Mouse (Mus musculus) forebrain, embryonic 11.5 days (tissue): ENCODE data around the gene Sec14l3. TPM values are rescaled to one million over a fixed set of nuclear protein-coding genes. Genes with fewer than 3 reads are reported as not detected.

Source experiments
- ATAC-seq: fragments of 200-750 bp; cut with Nextera tagmentation; replicated peaks from 2 replicates; pipeline ENCODE4 v1.8.0; 2017; ENCODE audit warnings: moderate TSS enrichment; ENCODE audit not compliant: low FRiP score
- DNase-seq: peaks from one replicate; pipeline ENCODE4 v3.0.0-alpha.2; 2017; ENCODE audit warnings: low spot score
- H3K27ac ChIP-seq: fragments of 300-500 bp; sonication (generic); 2 replicates; pipeline ENCODE4 v1.5.1; 2014; ENCODE audit warnings: low read depth, low read length
- H3K27me3 ChIP-seq: fragments of 300-500 bp; sonication (generic); 2 replicates; pipeline ENCODE4 v1.6.1; 2014; ENCODE audit warnings: mild to moderate bottlenecking, low read length, mixed read lengths; ENCODE audit not compliant: control insufficient read depth, insufficient read depth
- H3K36me3 ChIP-seq: fragments of 300-500 bp; sonication (generic); 2 replicates; pipeline ENCODE4 v1.6.1; 2014; ENCODE audit warnings: mild to moderate bottlenecking, low read length, moderate library complexity, mixed read lengths; ENCODE audit not compliant: control insufficient read depth, insufficient read depth
- H3K4me1 ChIP-seq: fragments of 300-500 bp; sonication (generic); replicated peaks from 2 replicates; pipeline ENCODE4 v1.6.1; 2014; ENCODE audit warnings: low read length, mixed read lengths; ENCODE audit not compliant: control insufficient read depth, insufficient read depth
- H3K4me2 ChIP-seq: fragments of 300-500 bp; sonication (generic); 2 replicates; pipeline ENCODE4 v1.6.1; 2014; ENCODE audit warnings: low read depth, mild to moderate bottlenecking, low read length, moderate library complexity, mixed read lengths; ENCODE audit not compliant: severe bottlenecking
- H3K4me3 ChIP-seq: fragments of 300-500 bp; sonication (generic); 2 replicates; pipeline ENCODE4 v1.5.1; 2014; ENCODE audit warnings: low read depth, low read length
- H3K9ac ChIP-seq: fragments of 300-500 bp; sonication (generic); 2 replicates; pipeline ENCODE4 v1.6.1; 2014; ENCODE audit warnings: low read length
- H3K9me3 ChIP-seq: fragments of 300-500 bp; sonication (generic); 2 replicates; pipeline ENCODE4 v1.6.1; 2016; ENCODE audit warnings: low read length, mixed read lengths; ENCODE audit not compliant: control insufficient read depth
- WGBS: fragments of 180-500 bp; shearing (Covaris S2); extraction: QIAGEN DNeasy Blood & Tissue Kit; methylation state at CpG from one replicate; pipeline ENCODE4 v1.1.7; 2014; 5-methylcytosine and 5-hydroxymethylcytosine counted together
- polyA plus RNA-seq: library from polyadenylated mRNA; unstranded; fragments of >200 nt; fragmentation: Nextera tagmentation; extraction: Ambion mirVana; gene quantifications from 2 replicates; pipeline ENCODE4 v1.2.1, GENCODE M21; 2014

Gene Sec14l3
- polyA plus RNA-seq, 1 experiment from 2014 or later: 0.28 TPM

DNA sequence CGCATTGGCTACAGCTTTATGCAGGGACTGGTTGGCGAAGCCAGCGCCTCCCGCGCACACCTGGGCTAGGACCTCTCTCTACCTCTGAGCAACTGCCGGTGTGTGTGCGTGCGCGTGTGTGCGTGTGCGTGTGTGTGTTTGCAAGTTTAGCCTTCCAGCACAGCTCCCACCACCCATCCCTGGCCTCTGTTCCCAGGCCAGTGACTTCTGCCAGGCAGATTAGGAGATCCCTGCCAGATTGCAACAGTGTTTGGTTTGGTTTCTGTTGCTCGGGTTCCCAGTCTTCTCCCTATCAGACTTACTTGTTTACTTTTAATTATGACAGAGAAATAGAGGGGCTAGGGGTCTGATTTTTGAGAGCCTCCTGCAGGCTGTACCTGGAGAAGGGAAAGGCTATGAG, 32.7 kb upstream of the Sec14l3 start:
- H3K36me3 ChIP-seq: no peaks in the 10 kb centered on the region
- DNase-seq: no peak
- 41% methylated on average over 12 of the region's 12 CpGs for WGBS
- ATAC-seq: no peak
- no peaks in the 10 kb centered on the region for H3K27me3 ChIP-seq
- H3K27ac ChIP-seq: no peak overlapping the region
- H3K4me1 ChIP-seq: no peaks in the 10 kb centered on the region
- H3K4me3 ChIP-seq: no peak overlapping the region
- H3K9ac ChIP-seq: no peak overlapping the region
- H3K9me3 ChIP-seq: no peaks in the 10 kb centered on the region
- H3K4me2 ChIP-seq: no peak overlapping the region

DNA sequence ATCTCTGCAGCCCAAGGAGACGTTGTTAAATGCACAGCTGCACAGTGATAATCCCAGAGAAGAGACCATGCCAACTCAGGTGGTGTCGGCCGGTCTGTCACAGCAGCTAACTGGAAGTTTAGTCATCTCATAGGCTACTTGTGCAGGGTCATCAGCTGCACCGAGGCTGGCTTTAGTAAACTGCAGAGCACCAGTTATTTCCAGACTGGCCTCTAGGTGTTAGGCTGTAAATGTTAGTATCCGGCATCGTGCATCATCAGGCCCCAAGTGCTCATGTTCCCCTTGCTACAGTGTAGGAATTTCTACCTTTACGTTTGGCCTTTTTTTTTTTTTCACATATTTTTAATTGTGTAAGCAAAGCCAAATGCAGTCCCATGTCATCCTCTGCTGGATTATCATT, 31.2 kb upstream of the Sec14l3 start:
- H3K9me3 ChIP-seq: no peaks in the 10 kb centered on the region
- ATAC-seq (no peak), DNase-seq (no peak)
- H3K27me3 ChIP-seq: no peaks in the 10 kb centered on the region
- WGBS: 74% methylated on average over 7 of the region's 7 CpGs
- H3K4me1 ChIP-seq: no peaks in the 10 kb centered on the region
- no peak overlapping the region for H3K9ac ChIP-seq
- H3K4me2 ChIP-seq: no peak overlapping the region
- no peaks in the 10 kb centered on the region for H3K36me3 ChIP-seq
- no peak overlapping the region for H3K27ac ChIP-seq
- no peak overlapping the region for H3K4me3 ChIP-seq

DNA sequence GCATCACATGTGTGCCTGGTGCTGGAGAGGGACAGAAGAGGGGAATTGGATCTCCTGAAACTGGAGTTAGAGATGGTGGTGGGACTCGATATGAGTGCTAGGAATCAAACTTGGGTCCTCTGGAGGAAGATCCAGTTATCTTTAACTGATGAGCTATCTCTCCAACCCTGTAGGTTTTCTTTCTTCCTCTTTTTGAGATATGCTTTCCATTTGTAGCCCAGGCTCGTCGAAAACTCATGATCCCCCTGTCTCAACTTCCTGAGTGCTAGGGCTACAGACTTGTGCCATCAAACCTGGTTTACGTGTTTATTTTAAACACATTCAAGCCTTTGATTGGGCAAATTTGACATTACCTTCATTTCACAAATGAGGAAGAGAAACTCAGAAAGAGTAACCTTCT, 30.5 kb upstream of the Sec14l3 start:
- ATAC-seq (no peak), DNase-seq (no peak)
- WGBS: 87% methylated on average over 4 of the region's 4 CpGs
- Histone ChIP-seq H3K9ac (no peak overlapping the region), H3K27ac (no peak overlapping the region), H3K27me3 (no peaks in the 10 kb centered on the region), H3K4me3 (no peak overlapping the region), H3K36me3 (no peaks in the 10 kb centered on the region), H3K9me3 (no peaks in the 10 kb centered on the region), H3K4me1 (no peaks in the 10 kb centered on the region), H3K4me2 (no peak overlapping the region)

GRCm38 (mm10) chr11:4035116-4035892, 29.3 kb upstream of the Sec14l3 start:
- H3K36me3 ChIP-seq: no peaks in the 10 kb centered on the region
- no peak overlapping the region for H3K4me3 ChIP-seq
- H3K9ac ChIP-seq: no peak overlapping the region
- H3K4me2 ChIP-seq: no peak overlapping the region
- no peaks in the 10 kb centered on the region for H3K27me3 ChIP-seq
- H3K4me1 ChIP-seq: no peaks in the 10 kb centered on the region
- 70% methylated on average over 18 of the region's 18 CpGs for WGBS
- H3K9me3 ChIP-seq: no peaks in the 10 kb centered on the region
- ATAC-seq: no peak
- no peak overlapping the region for H3K27ac ChIP-seq
- no peak for DNase-seq

GRCm38 (mm10) chr11:4035916-4036315, 28.7 kb upstream of the Sec14l3 start:
- Histone ChIP-seq H3K4me2 (no peak overlapping the region), H3K4me3 (no peak overlapping the region), H3K9me3 (no peaks in the 10 kb centered on the region), H3K27me3 (no peaks in the 10 kb centered on the region), H3K27ac (no peak overlapping the region), H3K36me3 (no peaks in the 10 kb centered on the region), H3K9ac (no peak overlapping the region), H3K4me1 (no peaks in the 10 kb centered on the region)
- DNase-seq: no peak
- 94% methylated on average over 6 of the region's 6 CpGs for WGBS
- ATAC-seq: no peak

DNA sequence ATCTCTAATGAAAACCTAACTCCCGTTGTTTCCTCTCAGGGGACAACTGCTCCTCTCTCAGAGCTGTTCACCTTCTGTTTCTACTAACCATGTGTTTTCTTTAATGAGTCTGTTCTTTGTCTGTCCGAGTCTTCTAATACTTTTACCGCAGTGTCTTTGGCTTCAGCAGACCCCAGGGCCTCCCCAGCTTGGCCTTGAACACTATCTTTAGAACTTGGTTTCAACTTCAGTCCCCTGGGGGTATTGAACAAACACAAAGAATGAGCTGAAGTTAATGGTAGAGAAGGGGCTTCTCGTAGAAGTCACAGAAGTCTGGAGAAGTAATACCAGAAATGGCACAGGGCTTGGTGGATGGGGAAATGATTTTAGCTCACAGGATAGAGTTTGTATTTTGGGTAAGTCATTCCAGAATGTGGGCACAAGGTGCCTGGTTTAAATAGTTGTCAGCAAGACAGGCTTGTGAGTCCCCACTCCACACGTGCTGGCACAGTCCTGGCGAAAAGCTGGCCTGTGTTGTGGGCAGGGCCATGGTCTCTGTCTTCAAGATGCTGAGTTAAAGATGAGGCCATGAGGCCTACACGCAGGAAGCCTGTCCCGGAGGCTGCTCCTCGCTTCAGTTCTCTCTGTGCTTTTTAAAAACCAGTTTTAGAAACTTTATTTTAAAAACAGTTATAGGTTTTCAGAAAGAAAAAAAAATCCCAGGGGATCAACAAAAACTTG, 28.1 kb upstream of the Sec14l3 start:
- Histone ChIP-seq H3K4me2 (no peak overlapping the region), H3K9ac (no peak overlapping the region), H3K9me3 (no peaks in the 10 kb centered on the region), H3K4me1 (no peaks in the 10 kb centered on the region), H3K36me3 (no peaks in the 10 kb centered on the region), H3K27me3 (no peaks in the 10 kb centered on the region), H3K27ac (no peak overlapping the region), H3K4me3 (no peak overlapping the region)
- ATAC-seq (no peak), DNase-seq (no peak)
- 73% methylated on average over 9 of the region's 9 CpGs for WGBS

- Histone ChIP-seq H3K36me3 (no peaks in the 10 kb centered on the region), H3K4me1 (no peaks in the 10 kb centered on the region), H3K9ac (no peak overlapping the region), H3K27ac (no peak overlapping the region), H3K9me3 (no peaks in the 10 kb centered on the region), H3K4me3 (no peak overlapping the region), H3K27me3 (no peaks in the 10 kb centered on the region), H3K4me2 (no peak overlapping the region)
- ATAC-seq: no peak
- no peak for DNase-seq
- 88% methylated on average over 4 of the region's 4 CpGs for WGBS
These were observed 24.7 kb upstream of the Sec14l3 start for GRCm38 (mm10) chr11:4039951-4040350.

- 86% methylated on average over 6 of the region's 6 CpGs for WGBS
- Histone ChIP-seq H3K4me3 (no peak overlapping the region), H3K36me3 (no peaks in the 10 kb centered on the region), H3K4me1 (no peaks in the 10 kb centered on the region), H3K9me3 (no peaks in the 10 kb centered on the region), H3K9ac (no peak overlapping the region), H3K27me3 (no peaks in the 10 kb centered on the region), H3K27ac (no peak overlapping the region), H3K4me2 (no peak overlapping the region)
- no peak for DNase-seq
- no peak for ATAC-seq
These were observed 23.5 kb upstream of the Sec14l3 start for GRCm38 (mm10) chr11:4041123-4041625.
